Mouse (Mus musculus) monocyte, adult 5-6 weeks (primary cell): ENCODE results near the gene Ptgs1. TPM values are rescaled to one million over a fixed set of nuclear protein-coding genes. Genes with fewer than 3 reads are reported as not detected.

Experiments
- ATAC-seq: fragments of 153-309, 156-312 bp; replicated peaks from 2 replicates; pipeline ENCODE4 v1.8.0; 2017; ENCODE audit warnings: mild to moderate bottlenecking; ENCODE audit not compliant: low TSS enrichment, insufficient number of reproducible peaks, severe bottlenecking, poor library complexity, low FRiP score
- total RNA-seq: library from RNA; stranded (forward); fragments of 200-1000, 200-491, 200-594 nt; gene quantifications from 3 replicates; pipeline ENCODE4 v1.2.3, GENCODE M21; 2017

The Ptgs1 gene
- total RNA-seq, 1 experiment from 2014 or later: 1.8 TPM

GRCm38 (mm10) chr2:36213108-36213507 is 17.1 kb upstream of the Ptgs1 start:
- ATAC-seq: no peak

- peak; percentile 51; the same call in 1 of the 2 replicates for ATAC-seq
Observed at GRCm38 (mm10) chr2:36214023-36214422, 16.2 kb upstream of the Ptgs1 start.

GRCm38 (mm10) chr2:36214425-36214824 is 15.8 kb upstream of the Ptgs1 start:
- ATAC-seq: no peak

- no peak for ATAC-seq
Observed at GRCm38 (mm10) chr2:36215203-36215739, 15.0 kb upstream of the Ptgs1 start.

- ATAC-seq: peak; percentile 66
Observed at GRCm38 (mm10) chr2:36216546-36216945, 13.7 kb upstream of the Ptgs1 start.

GRCm38 (mm10) chr2:36216953-36217573 is 13.2 kb upstream of the Ptgs1 start:
- peak; percentile 41 for ATAC-seq

- ATAC-seq: no peak
Observed at GRCm38 (mm10) chr2:36217692-36218233, 12.5 kb upstream of the Ptgs1 start.

GRCm38 (mm10) chr2:36220106-36220505 is 10.1 kb upstream of the Ptgs1 start:
- ATAC-seq: no peak

GRCm38 (mm10) chr2:36220891-36221290 is 9.3 kb upstream of the Ptgs1 start:
- ATAC-seq: no peak

- no peak for ATAC-seq
Observed at GRCm38 (mm10) chr2:36222168-36222848, 7.9 kb upstream of the Ptgs1 start.

GRCm38 (mm10) chr2:36223436-36223835 is 6.8 kb upstream of the Ptgs1 start:
- no peak for ATAC-seq

- no peak for ATAC-seq
Observed at GRCm38 (mm10) chr2:36224153-36224552, 6.1 kb upstream of the Ptgs1 start.

GRCm38 (mm10) chr2:36224599-36224998 is 5.6 kb upstream of the Ptgs1 start:
- ATAC-seq: no peak

- ATAC-seq: no peak
Observed at GRCm38 (mm10) chr2:36230967-36231366, 741 bp downstream of the Ptgs1 start.

GRCm38 (mm10) chr2:36234526-36235368 is 4.5 kb downstream of the Ptgs1 start:
- no peak; the same call in 1 of the 2 replicates for ATAC-seq

GRCm38 (mm10) chr2:36235917-36236316 is 5.7 kb downstream of the Ptgs1 start:
- no peak for ATAC-seq

- no peak for ATAC-seq
Observed at GRCm38 (mm10) chr2:36236889-36237288, 6.7 kb downstream of the Ptgs1 start.

GRCm38 (mm10) chr2:36237557-36237956 is 7.3 kb downstream of the Ptgs1 start:
- no peak for ATAC-seq

GRCm38 (mm10) chr2:36238467-36238866 is 8.2 kb downstream of the Ptgs1 start:
- no peak for ATAC-seq
